Mouse (Mus musculus) frontal cortex, adult (tissue): ENCODE measurements around the gene Sema3f.
A peak's percentile ranks its signal among the peaks of the same experiment; 100 is the strongest.
"Not testable (repeated sequence)": the region's sequence is repeated elsewhere in the genome, so short reads cannot be mapped to it uniquely, and the experiment has no call there.

Experiments used
- ATAC-seq: cut with Nextera tagmentation; 2 replicates; pipeline ENCODE4 v1.9.2; 2017; ENCODE audit warnings: mild to moderate bottlenecking, moderate library complexity, mixed read lengths; ENCODE audit not compliant: low TSS enrichment

Gene Sema3f

DNA sequence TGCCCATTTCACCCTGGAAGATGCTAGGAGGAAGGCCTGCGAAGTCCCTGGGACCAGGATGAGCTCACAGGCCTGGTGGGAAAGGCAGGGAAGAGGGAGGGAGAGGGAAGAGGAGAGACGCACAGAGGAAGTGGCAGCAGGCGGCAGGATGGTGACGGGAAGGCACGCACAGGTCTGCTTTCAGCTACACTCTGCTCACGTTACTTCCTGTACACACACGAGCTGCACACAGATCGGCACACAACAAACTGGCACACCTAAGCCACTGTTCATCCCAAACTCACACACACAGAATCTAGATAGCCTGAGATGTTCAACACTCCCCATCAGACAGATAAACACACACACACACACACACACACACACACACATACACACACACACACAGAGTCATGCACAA lies 19.9 kb downstream of the Sema3f start:
- no peak for ATAC-seq

- no peak for ATAC-seq
Observed at GRCm38 (mm10) chr9:107688939-107689338, 21.3 kb downstream of the Sema3f start.

GRCm38 (mm10) chr9:107688415-107688814 lies 21.9 kb downstream of the Sema3f start:
- no peak for ATAC-seq

DNA sequence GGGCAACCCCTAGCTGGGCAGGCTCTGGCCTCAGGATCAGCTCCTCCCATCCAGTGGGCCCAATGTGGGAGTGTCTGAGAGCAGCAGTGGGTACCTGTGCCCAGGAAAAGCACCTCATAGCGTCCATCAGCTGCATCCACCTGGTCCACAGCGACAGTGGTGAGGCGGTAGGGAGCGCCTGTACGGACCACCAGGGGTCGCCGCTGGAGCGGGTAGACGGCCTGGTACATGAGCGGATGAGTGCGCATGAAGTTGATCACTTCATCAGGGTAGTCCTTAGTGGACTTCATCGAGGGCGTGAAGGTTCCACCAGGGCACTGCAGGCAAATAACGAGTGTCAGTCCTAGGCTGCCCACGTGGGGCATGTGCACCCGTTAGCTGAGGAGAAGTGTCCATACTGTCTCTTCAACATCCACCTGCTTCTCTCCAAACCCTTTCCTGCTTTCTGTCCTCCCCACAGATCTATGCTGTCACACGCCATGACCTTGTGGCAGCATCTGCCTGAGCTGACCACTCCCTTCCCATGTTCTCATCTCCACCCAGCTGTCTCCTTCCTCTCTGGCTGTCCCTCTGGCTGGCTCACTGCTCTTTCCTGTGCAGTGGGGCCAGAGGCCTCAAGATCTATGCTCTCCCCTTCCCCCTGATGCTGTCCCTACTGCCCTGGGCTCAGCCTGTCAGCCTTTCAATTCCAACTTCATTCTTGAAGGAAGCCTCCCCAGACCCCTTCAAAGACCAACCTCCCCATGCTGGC lies 24.9 kb downstream of the Sema3f start:
- no peak for ATAC-seq

DNA sequence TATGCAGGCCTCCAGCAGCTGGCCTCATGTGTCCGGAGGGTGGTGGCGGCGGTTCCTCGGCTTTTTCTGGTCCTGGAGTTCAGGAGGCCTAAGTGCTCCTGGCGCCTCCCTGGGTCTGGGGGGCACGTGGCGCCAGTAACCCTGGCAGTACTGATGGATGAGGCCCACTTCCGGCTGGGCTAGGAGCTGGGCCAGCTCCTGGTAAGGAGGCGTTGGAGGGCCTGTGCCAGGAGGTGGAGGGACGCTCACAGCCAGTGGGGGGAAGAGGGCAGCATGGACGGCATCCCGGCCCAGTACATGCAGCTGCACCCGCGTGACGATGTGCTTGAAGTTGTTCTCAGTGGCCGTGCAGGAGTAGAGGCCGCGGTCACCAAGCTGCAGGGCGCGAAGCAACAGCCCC lies 27.9 kb downstream of the Sema3f start:
- ATAC-seq: no peak

- no peak for ATAC-seq
Observed at GRCm38 (mm10) chr9:107679501-107679900, 30.8 kb downstream of the Sema3f start, which contains the start of gene Gnat1. Gnat1 (minus strand) TSS chr9:107679712.

DNA sequence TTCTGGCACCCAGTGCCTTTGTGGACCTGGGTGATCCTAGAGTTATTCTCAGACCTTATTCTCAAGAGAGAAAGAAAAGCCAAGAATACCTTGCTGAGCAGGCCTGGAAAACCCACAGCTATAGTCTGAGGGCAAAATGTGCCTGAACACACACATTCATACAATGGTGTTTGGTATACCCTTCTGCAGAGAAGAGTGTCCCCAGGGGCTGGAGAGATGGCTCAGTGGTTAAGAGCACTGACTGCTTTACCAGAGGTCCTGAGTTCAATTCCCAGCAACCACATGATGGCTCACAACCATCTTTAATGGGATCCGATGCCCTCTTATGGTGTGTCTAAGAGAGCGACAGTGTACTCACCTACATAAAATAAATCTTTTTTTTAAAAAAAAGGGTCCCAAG lies 31.4 kb downstream of the Sema3f start:
- no peak for ATAC-seq

DNA sequence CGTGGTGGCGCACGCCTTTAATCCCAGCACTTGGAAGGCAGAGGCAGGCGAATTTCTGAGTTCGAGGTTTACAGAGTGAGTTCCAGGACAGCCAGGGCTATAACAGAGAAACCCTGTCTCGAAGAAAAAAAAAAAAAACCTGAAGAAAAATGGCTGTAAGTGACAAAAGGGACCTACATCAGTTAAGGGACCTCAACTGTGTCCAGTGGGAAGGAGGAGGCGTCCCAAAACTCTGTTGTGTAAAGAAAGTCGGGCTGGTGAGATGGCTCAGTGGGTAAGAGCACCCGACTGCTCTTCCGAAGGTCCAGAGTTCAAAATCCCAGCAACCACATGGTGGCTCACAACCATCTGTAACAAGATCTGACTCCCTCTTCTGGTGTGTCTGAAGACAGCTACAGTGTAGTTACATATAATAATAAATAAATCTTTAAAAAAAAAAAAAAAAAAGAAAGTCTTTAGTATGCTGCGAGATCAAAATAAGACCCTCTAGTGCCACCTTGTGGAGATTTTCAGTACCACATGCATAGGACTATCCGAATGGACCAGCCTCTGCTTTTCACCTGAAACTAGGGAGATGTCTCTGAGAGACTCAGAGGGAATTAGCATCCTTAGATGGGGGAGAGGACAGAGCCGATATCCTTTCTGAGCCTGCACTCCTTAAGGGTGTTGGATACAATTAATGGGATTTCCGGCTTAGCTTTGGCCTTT lies 32.3 kb downstream of the Sema3f start:
- ATAC-seq: not testable (repeated sequence)

DNA sequence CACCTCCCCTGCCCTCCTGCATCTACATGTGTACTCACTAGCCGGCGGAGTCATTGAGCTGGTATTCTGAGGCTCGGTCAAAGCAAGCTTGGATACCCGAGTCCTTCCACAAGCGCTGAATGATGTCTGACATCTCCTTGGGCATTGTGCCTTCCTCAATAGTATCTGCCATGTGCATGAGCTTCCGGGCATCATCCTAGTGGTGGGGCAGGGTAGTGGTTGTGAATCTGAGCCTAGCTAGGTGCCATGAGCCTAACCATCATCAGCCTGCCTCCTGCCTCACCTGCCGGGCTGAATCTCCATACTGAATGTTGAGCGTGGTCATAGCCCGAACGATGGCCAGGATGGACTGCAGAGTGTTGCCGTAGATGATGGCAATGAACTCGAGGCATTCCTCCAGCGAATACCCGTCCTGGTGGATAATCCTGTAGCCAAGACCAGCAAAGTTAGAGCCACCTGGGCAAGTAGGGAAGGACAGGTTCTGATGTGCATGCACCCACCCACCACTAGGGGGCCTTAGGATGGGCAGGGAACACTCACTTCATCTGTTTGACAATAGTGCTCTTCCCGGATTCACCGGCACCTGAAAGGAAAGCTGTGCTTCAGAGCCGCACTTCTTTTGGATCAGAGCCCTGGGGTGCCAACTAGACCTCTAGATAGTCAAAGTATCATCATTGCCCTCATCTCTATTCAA lies 33.0 kb downstream of the Sema3f start:
- ATAC-seq: 0 out of 2 replicates have a peak, but pooled peaks have one; percentile 59

DNA sequence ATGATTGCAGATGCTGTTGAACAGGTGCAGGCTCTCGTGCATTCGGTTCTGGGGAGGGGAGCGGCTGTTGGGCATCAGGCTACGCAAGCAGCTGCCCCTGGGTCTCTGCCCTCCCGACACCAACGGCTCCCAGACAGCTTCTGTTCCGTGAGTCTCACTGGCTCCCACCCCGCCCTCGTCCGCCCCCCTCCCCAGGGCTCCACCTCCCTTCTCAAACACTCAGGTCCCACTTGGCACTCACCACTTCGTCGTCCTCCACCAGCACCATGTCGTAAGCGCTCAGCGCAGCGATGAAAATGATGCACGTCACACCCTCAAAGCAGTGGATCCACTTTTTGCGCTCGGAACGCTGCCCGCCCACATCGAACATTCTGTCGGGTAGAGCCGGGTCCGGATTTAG lies 34.0 kb downstream of the Sema3f start:
- ATAC-seq: 0 out of 2 replicates have a peak, but pooled peaks have one; percentile 24

DNA sequence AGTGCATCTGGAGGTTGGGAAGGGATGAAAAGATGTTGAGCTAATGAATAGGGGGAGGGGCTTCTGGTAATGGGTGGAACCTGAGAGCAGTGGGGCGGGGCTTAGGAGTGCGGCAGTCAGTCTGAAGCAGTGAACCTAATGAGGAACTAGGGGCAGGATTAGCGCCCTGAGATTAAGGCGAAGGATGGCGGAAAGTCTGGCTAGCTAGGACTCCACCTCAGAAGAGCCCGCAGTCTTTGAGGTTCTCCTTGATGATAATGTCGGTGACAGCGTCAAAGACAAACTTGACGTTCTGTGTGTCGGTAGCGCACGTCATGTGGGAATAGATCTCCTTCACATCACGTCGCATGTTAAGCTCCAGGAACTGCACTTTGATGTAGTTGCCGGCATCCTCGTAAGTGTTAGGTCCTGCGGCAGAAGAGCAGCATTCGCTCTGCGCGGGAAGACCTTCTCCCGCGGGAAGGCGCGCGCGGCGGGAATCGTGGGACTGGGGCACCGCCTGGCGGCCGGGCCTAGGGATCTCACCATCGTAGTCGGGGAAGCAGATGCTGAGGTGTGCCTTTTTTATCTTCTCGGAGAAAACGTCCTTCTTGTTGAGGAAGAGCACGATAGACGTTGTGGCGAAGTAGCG lies 34.5 kb downstream of the Sema3f start:
- peak; percentile 75 for ATAC-seq

DNA sequence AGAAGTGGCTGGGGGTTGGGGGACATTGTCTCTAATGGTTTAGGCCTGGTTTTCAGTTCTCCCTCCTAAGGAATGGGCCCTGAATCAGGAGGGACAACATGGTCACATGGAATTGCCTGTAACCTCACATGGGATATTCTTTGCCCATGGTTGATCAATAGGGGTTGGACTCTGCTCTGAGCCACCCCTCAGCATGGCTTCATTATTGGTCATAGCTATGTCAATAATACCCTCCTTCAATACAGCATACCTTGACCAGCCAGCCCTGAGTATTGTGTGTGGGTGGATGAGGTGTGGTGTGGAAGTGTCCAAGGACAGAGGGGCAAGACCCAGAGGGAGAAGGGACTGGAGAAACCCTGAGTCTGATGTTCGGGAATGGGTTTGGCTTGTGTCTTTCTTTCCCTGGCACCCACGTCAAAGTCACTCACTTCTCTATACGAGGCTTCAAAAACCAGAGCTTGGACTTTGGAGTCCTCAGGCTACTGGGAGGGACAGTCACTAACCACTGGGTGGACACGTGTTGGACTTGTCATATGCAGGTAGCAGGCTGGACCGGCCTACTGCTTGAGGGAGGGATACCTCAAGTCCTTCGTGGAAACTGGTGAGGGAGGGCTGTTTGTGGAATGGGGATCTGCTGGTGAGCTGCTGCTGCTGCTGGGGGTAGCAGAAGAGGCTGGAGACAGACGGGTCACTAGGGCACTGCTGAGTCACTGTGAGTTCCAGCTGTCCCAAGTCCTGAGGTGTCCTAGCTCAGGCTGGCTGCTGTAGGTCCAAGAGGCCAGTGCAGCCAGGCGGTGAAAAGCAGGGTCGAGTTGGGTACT lies 35.5 kb downstream of the Sema3f start:
- ATAC-seq: no peak

DNA sequence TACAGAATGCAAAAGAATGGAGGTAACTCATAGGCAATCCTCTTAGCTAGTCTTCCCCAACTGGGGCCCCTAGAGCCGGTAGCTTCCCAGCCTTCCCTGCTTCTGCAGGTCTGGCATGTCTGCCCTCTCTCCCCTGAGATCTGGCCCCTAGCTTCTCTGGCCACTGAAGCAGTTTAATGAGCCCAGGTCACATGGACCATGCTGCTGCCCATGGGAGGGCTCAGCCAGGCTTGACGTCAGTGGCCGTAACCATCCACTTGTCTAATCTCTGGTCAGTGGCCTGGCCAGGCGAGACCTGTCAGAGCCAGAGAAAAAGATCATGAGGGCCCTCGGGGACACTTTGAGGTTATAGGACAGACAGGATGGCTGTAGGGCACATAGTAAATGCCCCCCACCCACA lies 40.0 kb downstream of the Sema3f start:
- no peak for ATAC-seq

DNA sequence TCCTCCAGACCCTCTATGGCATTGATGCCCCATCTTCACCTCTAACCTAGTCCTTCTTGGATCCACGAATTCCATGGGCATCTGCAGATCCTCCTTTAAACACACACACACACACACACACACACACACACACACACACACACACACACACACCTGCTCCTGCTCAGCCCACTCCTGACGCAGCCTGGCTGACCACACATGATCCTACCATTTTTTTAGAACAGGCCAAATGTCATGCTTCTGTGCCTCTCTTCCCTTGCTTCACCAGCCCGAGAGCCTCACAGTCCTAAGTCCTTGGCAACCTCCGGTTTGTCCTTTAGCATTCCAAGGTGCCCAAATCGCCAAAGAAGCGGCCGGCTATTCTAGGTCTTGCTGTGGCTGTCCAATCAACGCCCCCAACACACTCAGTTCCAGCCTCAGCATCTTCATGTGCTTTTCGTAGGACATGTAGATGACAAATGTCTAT lies 40.8 kb downstream of the Sema3f start, which contains the start of gene Slc38a3:
Gene Slc38a3 (minus strand): TSS at position 51 of the 466 bp plus-strand sequence.
- no peak for ATAC-seq

DNA sequence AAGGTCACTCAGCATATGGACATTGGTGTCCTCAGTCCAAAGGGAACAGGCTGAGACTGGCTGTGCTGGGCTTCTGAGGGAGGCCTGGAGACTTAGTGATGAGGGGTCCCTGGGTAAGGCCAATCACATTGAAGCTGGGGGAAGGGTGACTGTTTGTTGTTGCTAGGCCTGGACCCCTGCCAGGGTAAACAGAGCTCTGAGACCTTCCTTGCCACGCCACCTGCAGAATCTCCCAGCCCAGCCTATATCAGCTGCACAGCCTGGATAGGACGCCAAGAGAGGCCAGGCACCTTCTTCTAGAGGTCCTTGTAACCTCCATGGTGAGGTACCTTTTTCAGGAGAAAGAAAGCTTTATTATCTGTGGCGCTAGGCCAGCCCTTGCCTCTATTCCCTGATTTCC lies 41.4 kb downstream of the Sema3f start:
- ATAC-seq: no peak

DNA sequence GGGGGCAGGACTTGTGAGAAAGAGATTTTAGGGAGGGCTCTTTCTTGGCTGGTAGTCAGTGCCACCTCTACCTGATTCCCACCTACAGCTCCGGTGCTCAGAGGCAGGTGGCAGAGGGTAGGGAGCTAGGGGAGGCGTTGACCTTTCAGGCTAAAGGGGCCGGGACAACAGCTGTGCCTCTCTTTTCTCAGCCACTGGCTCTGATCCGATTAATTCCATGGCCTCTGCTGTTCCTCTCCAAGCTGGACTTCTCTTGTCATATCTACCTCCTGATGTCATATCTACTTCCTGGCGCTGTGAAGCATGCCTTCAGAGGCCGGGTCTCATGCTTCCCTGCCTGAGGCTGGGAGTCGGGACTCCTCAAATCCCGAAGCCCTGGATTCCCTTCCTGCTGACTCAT lies 42.3 kb downstream of the Sema3f start:
- ATAC-seq: no peak

DNA sequence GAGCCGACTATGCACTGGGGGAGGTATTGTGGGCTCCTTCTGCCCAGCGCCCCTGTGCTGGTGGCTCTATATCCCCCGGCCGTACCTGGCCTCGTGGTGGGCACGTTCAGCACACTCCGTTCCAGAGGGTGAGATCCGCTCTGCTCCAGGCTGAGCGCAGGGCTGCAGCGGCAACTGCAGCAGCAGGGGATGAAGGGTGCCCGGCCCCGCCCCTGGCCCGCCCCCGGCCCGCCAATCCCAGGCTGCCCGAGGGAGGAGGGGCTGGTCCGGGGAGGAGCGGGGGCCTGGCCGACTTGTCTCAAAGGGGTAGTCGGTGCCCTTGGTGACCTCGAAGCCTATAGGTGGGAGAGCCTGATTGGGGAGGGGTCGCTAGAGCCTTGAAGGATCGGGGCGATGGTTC lies 43.1 kb downstream of the Sema3f start:
- no peak for ATAC-seq

DNA sequence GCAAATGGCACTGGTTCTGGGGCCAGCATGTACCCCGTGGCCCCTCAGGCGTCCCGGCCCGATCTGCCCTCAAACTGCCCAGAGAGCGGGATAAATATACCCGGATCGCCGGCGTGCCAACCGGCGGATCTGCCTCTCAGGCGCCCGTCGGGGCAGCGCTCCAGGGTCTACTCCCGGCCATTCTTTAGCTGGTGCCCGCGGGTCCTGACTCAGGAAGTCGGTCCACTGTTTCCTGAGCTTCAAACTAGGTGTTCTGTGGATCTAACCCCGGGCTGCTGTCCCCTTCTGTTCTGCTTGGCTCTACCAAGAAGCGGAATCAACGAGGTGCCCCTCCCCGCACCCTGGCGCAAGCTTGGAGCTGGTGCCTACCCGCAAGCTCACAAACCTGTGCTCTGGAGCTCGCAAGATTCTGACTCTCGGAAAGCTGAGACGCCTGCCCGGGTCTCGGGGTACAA lies 43.5 kb downstream of the Sema3f start:
- ATAC-seq: no peak

DNA sequence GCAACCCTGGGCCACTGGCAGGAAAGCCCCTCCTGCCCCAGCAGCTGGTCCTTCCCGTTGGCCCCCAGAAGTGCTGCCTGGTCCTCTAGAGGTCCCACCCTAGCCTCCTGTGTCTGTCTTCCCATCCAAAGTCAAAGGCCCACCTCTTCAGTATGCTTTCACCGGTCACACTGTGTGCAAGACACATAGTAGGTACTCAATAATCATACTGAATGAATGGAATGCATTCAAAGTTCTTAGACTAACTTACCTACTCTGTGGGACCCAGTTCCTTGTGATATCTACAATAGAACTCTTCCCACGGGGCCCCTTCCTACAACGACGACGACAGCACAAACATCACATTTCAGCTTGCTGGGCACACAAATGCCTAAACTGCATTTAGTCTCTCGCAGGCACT lies 45.0 kb downstream of the Sema3f start:
- ATAC-seq: no peak

- ATAC-seq: no peak
Observed at GRCm38 (mm10) chr9:107663525-107663924, 46.8 kb downstream of the Sema3f start.

GRCm38 (mm10) chr9:107662342-107662741 lies 47.9 kb downstream of the Sema3f start:
- no peak for ATAC-seq
